Mouse (Mus musculus) MEL (cell line): ENCODE measurements at regions not wholly inside any gene's neighbourhood (a gene's known extent, or its start where the extent isn't known, plus 50 kb on each side); places are given as distances from the start of the nearest gene placed in this dataset.
A peak's percentile ranks its signal among the peaks of the same experiment; 100 is the strongest.

ENCODE experiments used
- DNase-seq: peaks from one replicate; pipeline ENCODE4 v3.0.0; 2011; ENCODE audit warnings: low read depth, low spot score
- H3K27ac ChIP-seq: 2 replicates; pipeline ENCODE4 v1.5.1; 2012; ENCODE audit warnings: low read depth, mild to moderate bottlenecking, control low read depth, low read length, moderate library complexity; ENCODE audit not compliant: control insufficient read depth
- H3K27me3 ChIP-seq, 2 experiments: fragments of 150-350 bp in 1 of 2; sonication (generic) in 1 of 2; 2 replicates each; pipeline ENCODE4 v1.6.1; 2012; ENCODE audit warnings: low read length in 2 of 2, mild to moderate bottlenecking in 2 of 2, improper control_type of control experiment in 1 of 2, moderate library complexity in 1 of 2; ENCODE audit not compliant: insufficient read depth in 2 of 2, control insufficient read depth in 1 of 2
- H3K36me3 ChIP-seq, 2 experiments: 2 replicates each; pipeline ENCODE4 v1.6.1; 2012 to 2014; ENCODE audit warnings: low read length in 2 of 2, improper control_type of control experiment in 1 of 2, inconsistent platforms in 1 of 2, mild to moderate bottlenecking in 1 of 2; ENCODE audit not compliant: insufficient read depth in 2 of 2, control insufficient read depth in 1 of 2
- H3K4me1 ChIP-seq, 2 experiments: fragments of 150-350 bp in 1 of 2; sonication (generic) in 1 of 2; 2 replicates each; pipeline ENCODE4 v1.6.1; 2012; ENCODE audit warnings: low read length in 2 of 2, improper control_type of control experiment in 1 of 2, mild to moderate bottlenecking in 1 of 2; ENCODE audit not compliant: insufficient read depth in 2 of 2, control insufficient read depth in 1 of 2
- H3K4me3 ChIP-seq, 2 experiments: fragments of 150-350 bp in 1 of 2; sonication (generic) in 1 of 2; 2 replicates each; pipeline ENCODE4 v1.5.1; 2012; ENCODE audit warnings: low read depth in 2 of 2, low read length in 2 of 2, mild to moderate bottlenecking in 2 of 2, moderate library complexity in 2 of 2, control low read depth in 1 of 2, improper control_type of control experiment in 1 of 2; ENCODE audit not compliant: control insufficient read depth in 1 of 2, insufficient read depth in 1 of 2
- H3K79me2 ChIP-seq: 2 replicates; pipeline ENCODE4 v1.6.1; 2012; ENCODE audit warnings: mild to moderate bottlenecking, low read length, moderate library complexity; ENCODE audit not compliant: control insufficient read depth, poor library complexity, insufficient read depth
- H3K9ac ChIP-seq: 2 replicates; pipeline ENCODE4 v1.6.1; 2012; ENCODE audit warnings: low read depth, mild to moderate bottlenecking, control low read depth, low read length, moderate library complexity; ENCODE audit not compliant: control insufficient read depth, poor library complexity, severe bottlenecking
- H3K9me3 ChIP-seq: fragments of 150-350 bp; sonication (generic); replicated peaks from 2 replicates; pipeline ENCODE4 v1.6.1; 2012; ENCODE audit warnings: mild to moderate bottlenecking, low read length, improper control_type of control experiment, moderate library complexity; ENCODE audit not compliant: insufficient read depth
- CHD2 ChIP-seq: IDR thresholded peaks from 2 replicates; pipeline ENCODE4 v1.6.1; 2011; ENCODE audit warnings: low read length, improper control_type of control experiment
- EP300 ChIP-seq, 2 experiments: IDR thresholded peaks; 2 replicates each; pipeline ENCODE4 v1.6.1; 2011; ENCODE audit warnings: improper control_type of control experiment in 2 of 2, low read length in 2 of 2, low read depth in 1 of 2, mild to moderate bottlenecking in 1 of 2
- ETS1 ChIP-seq: IDR thresholded peaks from 2 replicates; pipeline ENCODE4 v1.6.1; 2012; ENCODE audit warnings: low read depth, mild to moderate bottlenecking, inconsistent platforms, low read length, improper control_type of control experiment, moderate library complexity
- GABPA ChIP-seq: IDR thresholded peaks from 2 replicates; pipeline ENCODE4 v1.6.1; 2012; ENCODE audit warnings: low read depth, mild to moderate bottlenecking, inconsistent platforms, low read length, improper control_type of control experiment, moderate library complexity
- HCFC1 ChIP-seq: IDR thresholded peaks from 2 replicates; pipeline ENCODE4 v1.6.1; 2012; ENCODE audit warnings: low read depth, mild to moderate bottlenecking, inconsistent platforms, low read length, improper control_type of control experiment, moderate library complexity
- JUND ChIP-seq: IDR thresholded peaks from 2 replicates; pipeline ENCODE4 v1.6.1; 2011; ENCODE audit warnings: low read depth, mild to moderate bottlenecking, improper control_type of control experiment, low read length
- MAFK ChIP-seq: IDR thresholded peaks from 2 replicates; pipeline ENCODE4 v1.6.1; 2011; ENCODE audit warnings: low read depth, mild to moderate bottlenecking, low read length, improper control_type of control experiment, borderline replicate concordance
- MAX ChIP-seq: IDR thresholded peaks from 2 replicates; pipeline ENCODE4 v1.6.1; 2011; ENCODE audit warnings: low read length, improper control_type of control experiment
- MAZ ChIP-seq: IDR thresholded peaks from 2 replicates; pipeline ENCODE4 v1.6.1; 2012; ENCODE audit warnings: low read depth, mild to moderate bottlenecking, inconsistent platforms, low read length, improper control_type of control experiment
- MEF2A ChIP-seq: IDR thresholded peaks from 2 replicates; pipeline ENCODE4 v1.6.1; 2014; ENCODE audit warnings: low read depth, mild to moderate bottlenecking, inconsistent platforms, low read length, improper control_type of control experiment; ENCODE audit not compliant: poor library complexity, insufficient replicate concordance, severe bottlenecking; ENCODE audit errors: extremely low read depth
- MYC ChIP-seq: IDR thresholded peaks from 2 replicates; pipeline ENCODE4 v1.6.1; 2011; ENCODE audit warnings: low read depth, mild to moderate bottlenecking, low read length, improper control_type of control experiment, moderate library complexity
- POLR2A ChIP-seq, 2 experiments: IDR thresholded peaks; 2 replicates each; pipeline ENCODE4 v1.6.1; 2011 to 2012; ENCODE audit warnings: low read length in 2 of 2, mild to moderate bottlenecking in 2 of 2, control low read depth in 1 of 2, improper control_type of control experiment in 1 of 2, low read depth in 1 of 2, moderate library complexity in 1 of 2; ENCODE audit not compliant: control insufficient read depth in 1 of 2, insufficient read depth in 1 of 2, poor library complexity in 1 of 2
- POLR2AphosphoS2 ChIP-seq: IDR thresholded peaks from 2 replicates; pipeline ENCODE4 v1.6.1; 2011; ENCODE audit warnings: low read length, improper control_type of control experiment
- SIN3A ChIP-seq: IDR thresholded peaks from 2 replicates; pipeline ENCODE4 v1.6.1; 2012; ENCODE audit warnings: low read length, improper control_type of control experiment, inconsistent platforms
- TBP ChIP-seq: IDR thresholded peaks from 2 replicates; pipeline ENCODE4 v1.8.0; 2011; ENCODE audit warnings: low read depth, low read length, improper control_type of control experiment
- TCF12 ChIP-seq: IDR thresholded peaks from 2 replicates; pipeline ENCODE4 v1.6.1; 2014; ENCODE audit warnings: low read depth, mild to moderate bottlenecking, inconsistent platforms, low read length, improper control_type of control experiment, moderate library complexity
- UBTF ChIP-seq: IDR thresholded peaks from 2 replicates; pipeline ENCODE4 v1.6.1; 2012; ENCODE audit warnings: low read depth, mild to moderate bottlenecking, inconsistent platforms, low read length, improper control_type of control experiment, moderate library complexity, borderline replicate concordance; ENCODE audit not compliant: insufficient read depth
- USF1 ChIP-seq: IDR thresholded peaks from 2 replicates; pipeline ENCODE4 v1.6.1; 2014; ENCODE audit warnings: low read depth, mild to moderate bottlenecking, inconsistent platforms, low read length, improper control_type of control experiment, moderate library complexity
- ZC3H11A ChIP-seq: IDR thresholded peaks from 2 replicates; pipeline ENCODE4 v1.6.1; 2012; ENCODE audit warnings: low read depth, mild to moderate bottlenecking, inconsistent platforms, low read length, improper control_type of control experiment
- ZKSCAN1 ChIP-seq: IDR thresholded peaks from 2 replicates; pipeline ENCODE4 v1.6.1; 2012; ENCODE audit warnings: low read depth, mild to moderate bottlenecking, inconsistent platforms, low read length, improper control_type of control experiment, moderate library complexity
- ZNF384 ChIP-seq: IDR thresholded peaks from 2 replicates; pipeline ENCODE4 v1.6.1; 2012; ENCODE audit warnings: low read depth, mild to moderate bottlenecking, inconsistent platforms, low read length, improper control_type of control experiment

- H3K27ac ChIP-seq, result no peak overlapping the region
- H3K9me3 ChIP-seq, result no peaks in the 10 kb centered on the region
- H3K36me3 ChIP-seq, result no peaks in the 10 kb centered on the region
- no peaks in the 10 kb centered on the region for H3K79me2 ChIP-seq
- H3K4me1 ChIP-seq, result no peaks in the 10 kb centered on the region
- no peak overlapping the region for H3K4me3 ChIP-seq
- no peak overlapping the region for H3K9ac ChIP-seq
- DNase-seq, result no peak
- no peak for TF ChIP-seq MAFK
- no peak for TF ChIP-seq MYC
- TF ChIP-seq ETS1, result no peak
- TF ChIP-seq ZNF384, result no peak
- no peaks in the 10 kb centered on the region for H3K27me3 ChIP-seq
Observed at GRCm38 (mm10) chr7:115076781-115077180, 333.3 kb downstream of the Insc start.

GRCm38 (mm10) chr7:115084711-115085380 is 341.4 kb downstream of the Insc start:
- no peaks in the 10 kb centered on the region for H3K79me2 ChIP-seq
- no peaks in the 10 kb centered on the region for H3K36me3 ChIP-seq
- peak; percentile 37 for DNase-seq
- H3K27me3 ChIP-seq, result no peaks in the 10 kb centered on the region
- no peak overlapping the region for H3K4me3 ChIP-seq
- H3K9me3 ChIP-seq, result no peaks in the 10 kb centered on the region
- no peak overlapping the region for H3K9ac ChIP-seq
- TF ChIP-seq MYC, result no peak
- TF ChIP-seq ZNF384, result no peak
- TF ChIP-seq ETS1, result no peak
- TF ChIP-seq ZC3H11A, result no peak
- no peak overlapping the region for H3K27ac ChIP-seq
- H3K4me1 ChIP-seq, result no peaks in the 10 kb centered on the region

GRCm38 (mm10) chr7:115086542-115087448 is 343.3 kb downstream of the Insc start:
- TF ChIP-seq MAZ (no peak), TBP (no peak), USF1 (no peak), ZC3H11A (no peak), CHD2 (no peak), POLR2A (IDR thresholded peaks at IDR 0.05; ENCODE audit: control insufficient read depth in 1 of 2, insufficient read depth in 1 of 2, low read depth in 1 of 2, low read length in 2 of 2, poor library complexity in 1 of 2) (no peak), UBTF (no peak), POLR2AphosphoS2 (no peak), JUND (no peak), GABPA (no peak), EP300 (IDR thresholded peaks at IDR 0.05; ENCODE audit: low read depth in 1 of 2, low read length in 2 of 2) (no peak), SIN3A (no peak), ZKSCAN1 (no peak), ETS1 (no peak), MEF2A (no peak), MAFK (no peak), MAX (no peak), HCFC1 (no peak), TCF12 (no peak)
- no peaks in the 10 kb centered on the region for H3K27me3 ChIP-seq
- no peaks in the 10 kb centered on the region for H3K36me3 ChIP-seq
- no peaks in the 10 kb centered on the region for H3K79me2 ChIP-seq
- H3K27ac ChIP-seq, result no peak overlapping the region
- H3K4me1 ChIP-seq, result no peaks in the 10 kb centered on the region
- no peak overlapping the region for H3K4me3 ChIP-seq
- no peak for DNase-seq
- H3K9me3 ChIP-seq, result no peaks in the 10 kb centered on the region
- H3K9ac ChIP-seq, result no peak overlapping the region
